Mouse (Mus musculus): ENCODE data around the gene Wnk2. TPM values are rescaled to one million over a fixed set of nuclear protein-coding genes. Genes with fewer than 3 reads are reported as not detected.

The Wnk2 gene
- total RNA-seq (2021), result 10 to 100 TPM; 58.9 to 71.9 TPM
- long read RNA-seq, experiment 1, full-length matches to known transcripts, result 1 of 42 reads
- long read RNA-seq, experiment 1, partial matches to known transcripts, result 32 of 42 reads
- long read RNA-seq, experiment 1, other reads (novel, unspliced or antisense), result 9 of 42 reads
- long read RNA-seq, experiment 2, full-length matches to known transcripts, result 1 of 50 reads
- long read RNA-seq, experiment 2, partial matches to known transcripts, result 35 of 50 reads
- long read RNA-seq, experiment 2, other reads (novel, unspliced or antisense), result 14 of 50 reads

GRCm38 (mm10) chr13:49147858-49148226 is at the start of gene Wnk2:
Gene Wnk2 (minus strand): TSS chr13:49148014.
- DNase-seq, result peak; percentile 45 to 58

DNA sequence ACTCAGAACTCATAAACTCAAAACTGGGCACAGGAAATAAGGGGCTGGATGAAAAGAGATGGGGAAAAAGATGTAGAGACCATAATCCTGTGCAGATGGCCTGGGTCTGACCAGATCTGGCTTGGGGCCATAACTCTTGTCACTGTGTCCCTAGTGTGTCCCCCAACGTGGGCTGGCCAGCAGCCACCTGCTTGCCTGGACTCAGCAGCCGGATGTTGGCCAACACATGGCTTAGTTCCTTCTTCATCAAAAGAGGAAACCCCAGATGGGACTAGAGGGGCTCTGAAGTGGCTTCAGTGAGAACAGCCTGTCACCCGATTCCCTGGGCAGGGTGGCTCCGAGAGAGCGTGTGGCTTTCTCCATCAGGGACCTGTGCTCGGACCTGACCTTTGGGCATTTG is 49.0 kb upstream of the Wnk2 start:
- intact Hi-C loops (cut with DNase I), result no loop called here
- no peak for DNase-seq

More at GRCm38 (mm10) chr13:49147858-49148226, at the start of gene Wnk2:
- intact Hi-C loops (cut with DNase I), result loop anchor here (2.0 kb wide), 1 partner anchor 27 kb away; no protein-coding TSS in a partner anchor

DNA sequence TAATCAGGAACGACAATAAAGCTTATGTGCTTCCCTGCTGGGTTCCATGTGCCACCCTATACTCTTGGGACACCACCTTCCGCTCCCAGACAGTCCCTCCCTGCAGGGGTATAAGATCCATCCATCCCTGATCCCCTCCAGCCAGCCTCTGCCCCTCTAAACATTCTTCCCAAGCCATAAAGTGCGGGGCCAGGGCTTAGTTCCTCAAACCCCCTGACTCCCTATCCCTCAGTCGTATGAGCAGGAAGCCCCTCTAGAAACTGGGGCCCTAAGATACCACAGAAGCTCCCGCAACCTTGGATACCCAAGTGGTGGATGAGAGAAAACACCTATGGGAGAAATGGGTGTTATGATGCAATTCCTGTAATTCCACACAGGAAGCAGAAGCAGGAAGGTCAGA is 48.4 kb upstream of the Wnk2 start:
- intact Hi-C loops (cut with DNase I), result no loop called here
- no peak for DNase-seq

DNA sequence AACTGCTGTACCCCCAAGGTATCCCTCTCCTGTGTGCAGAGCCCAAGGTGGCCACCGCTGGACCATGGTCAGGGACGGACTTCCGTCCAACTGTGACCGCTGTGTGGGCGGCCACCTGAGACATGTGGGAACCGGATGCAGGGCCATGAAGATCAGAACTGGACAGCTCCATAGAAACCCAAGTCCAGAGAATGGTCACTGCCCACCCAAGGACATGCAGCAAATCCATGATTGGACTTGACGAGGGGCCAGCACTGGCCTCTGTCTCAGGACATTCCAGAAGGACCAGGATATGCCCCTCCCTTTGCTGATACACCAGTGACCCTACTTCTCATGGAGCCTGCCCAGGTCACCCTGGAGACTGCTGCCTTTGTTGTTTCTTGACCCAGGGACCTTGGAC is 47.8 kb upstream of the Wnk2 start:
- DNase-seq, result no peak
- intact Hi-C loops (cut with DNase I), result no loop called here

GRCm38 (mm10) chr13:49194811-49195210 is 47.0 kb upstream of the Wnk2 start:
- DNase-seq, result no peak
- intact Hi-C loops (cut with DNase I), result no loop called here

- intact Hi-C loops (cut with DNase I), result no loop called here
- no peak for DNase-seq
These were observed 45.8 kb upstream of the Wnk2 start for GRCm38 (mm10) chr13:49193650-49194049.

DNA sequence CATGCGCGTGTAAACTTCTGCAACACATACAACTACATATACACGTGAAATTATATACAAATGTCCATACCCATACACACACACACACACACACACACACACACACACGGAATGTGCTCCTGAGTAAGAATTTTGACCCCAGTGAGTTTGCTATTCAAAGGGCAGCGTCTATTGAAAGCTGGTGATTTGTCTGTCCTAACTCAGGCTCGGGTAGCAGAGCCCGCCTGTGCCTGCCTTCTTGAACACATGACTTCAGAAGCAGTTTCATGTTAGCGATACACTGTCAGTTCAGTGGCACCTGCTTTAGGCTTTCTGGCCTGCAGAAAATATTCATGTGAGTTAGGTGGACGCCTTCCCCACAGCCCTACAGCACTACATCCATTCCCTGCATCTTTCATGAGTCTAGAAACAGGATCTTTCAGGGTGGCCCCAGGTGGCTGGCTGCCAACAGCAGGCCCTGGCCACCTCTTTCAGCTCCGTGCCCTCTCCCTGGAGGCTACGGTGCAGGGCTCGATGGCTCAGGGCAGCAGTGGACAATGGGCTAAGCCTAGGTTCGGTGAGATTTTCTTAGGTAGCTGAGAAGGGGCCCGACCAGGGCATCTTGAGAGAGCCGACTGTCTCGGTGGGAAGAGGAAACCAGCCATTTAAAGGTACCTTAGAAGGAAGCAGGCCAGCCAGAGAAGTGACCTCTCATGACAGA is 44.5 kb upstream of the Wnk2 start:
- intact Hi-C loops (cut with DNase I), result no loop called here
- DNase-seq, result no peak

- intact Hi-C loops (cut with DNase I), result no loop called here
- DNase-seq, result no peak
These were observed 43.8 kb upstream of the Wnk2 start for GRCm38 (mm10) chr13:49191673-49192035.

GRCm38 (mm10) chr13:49190876-49191672 is 43.3 kb upstream of the Wnk2 start:
- intact Hi-C loops (cut with DNase I), result no loop called here

GRCm38 (mm10) chr13:49189970-49190870 is 42.4 kb upstream of the Wnk2 start:
- intact Hi-C loops (cut with DNase I), result no loop called here
- DNase-seq, result no peak

More at GRCm38 (mm10) chr13:49190876-49191672, 43.3 kb upstream of the Wnk2 start:
- no peak for DNase-seq

- intact Hi-C loops (cut with DNase I), result no loop called here
These were observed 41.1 kb upstream of the Wnk2 start for GRCm38 (mm10) chr13:49188966-49189360.

DNA sequence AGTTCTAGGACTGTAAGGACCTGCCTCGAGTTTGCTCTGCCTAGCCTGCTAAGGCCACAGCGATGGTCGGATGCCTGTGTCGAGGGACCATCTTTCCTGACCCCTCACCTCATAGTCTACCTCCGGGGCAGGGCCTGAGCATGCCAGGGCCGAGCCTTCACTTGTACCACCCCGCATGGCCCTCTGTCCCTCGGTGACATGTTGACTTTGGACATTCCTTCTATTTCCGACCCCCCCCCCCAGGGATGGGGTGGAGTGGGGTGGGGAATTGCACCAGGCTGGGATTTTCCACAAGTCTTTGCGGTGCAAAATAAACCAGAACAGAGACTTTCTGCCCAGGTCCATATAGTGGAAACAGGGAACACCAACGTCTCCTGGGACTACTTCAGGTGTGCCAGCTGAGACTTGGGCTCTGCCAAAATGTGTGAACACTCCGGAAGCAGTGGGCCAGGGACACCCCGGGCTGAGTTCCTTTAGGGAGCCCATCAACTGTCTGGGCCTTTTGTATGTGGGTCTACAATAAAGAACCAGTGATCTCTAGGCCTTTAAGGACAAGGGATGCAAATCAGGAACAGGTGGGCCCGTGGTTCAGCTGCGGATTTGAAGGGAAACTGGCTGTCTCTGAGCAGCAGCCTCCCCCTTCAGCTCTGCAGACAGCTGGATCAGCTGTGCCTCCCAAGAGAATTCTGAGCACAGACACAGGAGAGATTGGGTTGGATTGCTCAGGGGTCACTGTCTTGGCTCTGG is 40.6 kb upstream of the Wnk2 start:
- DNase-seq, result no peak
- intact Hi-C loops (cut with DNase I), result no loop called here

More at GRCm38 (mm10) chr13:49188966-49189360, 41.1 kb upstream of the Wnk2 start:
- DNase-seq, result no peak

- DNase-seq, result peak; percentile 83 to 84
- intact Hi-C loops (cut with DNase I), result no loop called here
These were observed 39.7 kb upstream of the Wnk2 start, which contains the start of gene Ninj1 for GRCm38 (mm10) chr13:49187288-49188218. Gene Ninj1 (plus strand): TSS chr13:49187485.

GRCm38 (mm10) chr13:49186798-49187287 is 39.0 kb upstream of the Wnk2 start:
- intact Hi-C loops (cut with DNase I), result no loop called here
- no peak for DNase-seq

- DNase-seq, result no peak
These were observed 35.8 kb upstream of the Wnk2 start for GRCm38 (mm10) chr13:49183646-49184045.

DNA sequence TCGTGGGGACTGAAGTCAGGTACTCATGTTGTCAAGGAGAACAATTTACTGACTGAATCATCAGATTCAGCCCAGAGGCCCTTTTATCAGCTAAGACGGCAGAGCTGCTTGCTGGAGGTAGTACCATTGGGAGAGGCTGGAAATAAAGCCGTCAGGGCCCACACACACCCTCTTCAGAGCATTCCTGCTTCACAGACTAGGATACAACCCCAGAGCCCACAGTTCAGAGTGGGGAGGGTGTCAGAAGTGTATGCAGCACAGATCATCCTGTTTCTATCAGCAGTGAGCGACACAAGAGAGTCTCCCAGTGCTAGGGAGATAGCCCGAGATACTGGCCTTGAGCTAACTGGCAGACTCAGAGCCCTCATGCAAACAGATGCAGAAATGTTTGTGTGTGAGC is 35.3 kb upstream of the Wnk2 start:
- intact Hi-C loops (cut with DNase I), result no loop called here

More at GRCm38 (mm10) chr13:49183646-49184045, 35.8 kb upstream of the Wnk2 start:
- intact Hi-C loops (cut with DNase I), result no loop called here

GRCm38 (mm10) chr13:49181411-49181984 is 33.7 kb upstream of the Wnk2 start:
- intact Hi-C loops (cut with DNase I), result no loop called here
- DNase-seq, result no peak

More for the DNA sequence above, 35.3 kb upstream of the Wnk2 start:
- no peak for DNase-seq

DNA sequence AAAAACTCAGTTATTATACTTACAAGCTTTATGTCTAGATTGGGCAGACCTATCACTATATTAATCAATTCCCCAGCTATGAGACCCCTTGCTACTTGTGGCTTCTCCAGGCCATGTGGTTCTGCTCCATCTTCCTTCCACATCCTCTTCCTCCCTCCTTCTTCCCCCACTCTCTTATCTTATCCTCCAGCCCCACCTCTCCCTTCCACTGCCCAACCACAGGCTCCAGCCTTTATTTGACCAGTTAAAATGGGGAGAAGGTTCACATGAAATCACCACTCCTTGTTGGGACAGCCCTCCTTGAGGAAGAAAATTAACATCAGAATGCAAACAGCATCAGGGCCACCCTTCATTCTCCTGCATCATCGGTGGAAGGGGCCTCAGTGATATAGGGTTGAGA is 32.9 kb upstream of the Wnk2 start:
- DNase-seq, result no peak
- intact Hi-C loops (cut with DNase I), result no loop called here
